Mouse (Mus musculus): Measurements from ENCODE around the gene Defb15.
"Not testable (repeated sequence)": the region's sequence is repeated elsewhere in the genome, so short reads cannot be mapped to it uniquely, and the experiment has no call there.

Gene Defb15

DNA sequence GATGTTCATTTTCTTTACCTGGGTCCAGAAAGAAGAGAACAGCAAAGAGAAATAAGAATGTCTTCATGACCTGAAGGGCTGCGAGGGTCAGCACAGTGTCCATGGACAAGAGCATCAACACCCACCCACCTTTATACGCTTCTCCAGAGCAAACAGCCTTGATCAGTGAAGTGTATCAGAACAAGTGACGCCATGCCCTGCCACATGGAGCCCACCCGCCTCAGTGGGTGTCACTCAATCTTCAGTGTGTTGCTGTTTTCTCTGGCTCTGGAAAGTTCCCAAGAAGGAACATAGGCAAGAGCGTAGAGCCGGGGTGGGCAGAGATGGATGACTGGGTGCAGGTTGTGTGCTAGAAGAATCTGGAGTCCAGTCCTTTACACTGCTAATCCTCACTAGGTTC, at the start of gene Defb15:
Gene Defb15 (minus strand): TSS at position 101 of the 400 bp plus-strand sequence.
- no peak for DNase-seq (ENCODE audit: low spot score in 2 of 2)

DNA sequence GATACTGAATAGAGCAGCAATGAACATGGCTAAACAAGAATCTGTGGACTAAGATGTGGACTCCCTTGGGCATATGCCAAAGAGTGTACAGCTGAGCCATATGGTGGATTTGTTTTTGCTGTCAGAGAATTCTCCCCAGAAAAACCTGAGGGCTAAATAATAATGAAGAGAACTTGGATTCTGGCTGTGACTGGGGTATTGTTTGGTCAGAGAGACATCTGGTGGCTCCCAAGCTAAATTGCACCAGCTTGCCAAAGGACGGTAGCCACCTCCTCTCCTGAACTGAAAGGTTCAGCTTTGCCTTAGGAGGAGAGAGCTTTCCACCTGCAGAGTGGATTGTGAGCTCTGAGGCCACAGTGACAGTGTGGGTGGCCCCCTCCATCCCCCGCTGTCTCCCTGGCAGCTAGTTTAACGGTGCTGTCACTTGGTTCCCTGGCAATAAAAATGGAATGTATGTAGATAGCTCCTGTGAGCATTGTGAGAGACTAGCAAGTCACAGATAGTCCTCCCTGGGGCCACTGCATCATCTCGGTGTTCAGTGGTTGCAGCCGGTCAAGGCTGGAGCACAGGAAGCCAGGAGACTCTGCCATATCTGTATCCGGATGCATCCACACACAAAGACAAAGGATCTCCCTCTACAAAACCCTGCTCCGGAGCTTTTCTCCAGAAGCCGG, 49.3 kb upstream of the Defb15 start:
- peak in 1 of 2 experiments; percentile 21 for DNase-seq (ENCODE audit: low spot score in 2 of 2)

DNA sequence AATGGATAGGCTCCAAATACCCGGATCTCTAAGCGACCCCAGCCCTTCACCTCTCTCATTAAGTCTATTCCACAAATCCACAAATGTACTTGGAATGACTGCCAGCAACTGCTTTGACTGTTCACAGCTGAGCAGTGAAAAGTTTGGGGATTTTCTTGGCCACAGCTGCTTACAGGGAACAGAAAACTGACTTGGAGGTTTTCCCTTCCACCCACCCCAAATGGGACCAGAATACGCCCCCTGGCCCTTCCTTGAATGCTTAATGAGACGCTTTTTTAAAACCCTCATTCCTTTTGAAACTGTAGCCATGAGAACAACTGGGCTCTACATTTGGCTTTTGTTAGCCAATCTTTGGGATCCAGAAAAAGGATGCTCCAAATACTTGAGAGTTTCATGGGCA, 45.7 kb upstream of the Defb15 start:
- no peak for DNase-seq (ENCODE audit: low spot score in 2 of 2)

- no peak for DNase-seq (ENCODE audit: low spot score in 2 of 2)
Observed at GRCm38 (mm10) chr8:21969475-21969874, 37.0 kb upstream of the Defb15 start, which contains the start of gene Ccdc70. Ccdc70 (plus strand) TSS chr8:21969775.

- no peak for DNase-seq (ENCODE audit: low spot score in 2 of 2)
Observed at GRCm38 (mm10) chr8:21966646-21967045, 34.1 kb upstream of the Defb15 start.

DNA sequence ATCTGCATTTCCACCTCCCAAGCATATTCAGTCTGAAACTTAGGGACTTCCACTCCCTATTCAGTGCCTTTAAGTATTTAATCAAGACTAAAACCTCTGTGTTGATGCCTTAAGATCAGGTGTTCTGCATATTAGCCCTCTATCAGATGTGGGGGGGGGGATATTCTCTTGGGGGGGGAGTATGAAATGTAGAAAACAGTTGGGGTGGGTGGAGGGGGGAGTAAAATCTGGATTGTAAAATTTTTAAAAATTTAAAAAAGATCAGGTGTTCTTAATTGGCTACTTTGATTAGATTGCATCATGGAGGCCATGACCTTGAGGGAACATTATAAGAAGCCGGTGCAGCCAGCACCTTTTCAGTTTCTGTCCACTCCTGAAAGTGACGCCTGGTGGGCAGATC, 25.9 kb upstream of the Defb15 start, which contains the start of gene Fam90a1a:
Gene Fam90a1a (plus strand): TSS at position 301 of the 400 bp plus-strand sequence.
- no peak for DNase-seq (ENCODE audit: low spot score in 2 of 2)

- DNase-seq (ENCODE audit: low spot score in 2 of 2): no peak
Observed at GRCm38 (mm10) chr8:21956336-21956735, 23.8 kb upstream of the Defb15 start.

GRCm38 (mm10) chr8:21955321-21955720, 22.8 kb upstream of the Defb15 start:
- DNase-seq (ENCODE audit: low spot score in 2 of 2): peak; percentile 49 to 50

GRCm38 (mm10) chr8:21947311-21948017, 15.0 kb upstream of the Defb15 start:
- DNase-seq (ENCODE audit: low spot score in 2 of 2): no peak

GRCm38 (mm10) chr8:21946462-21946861, 14.0 kb upstream of the Defb15 start, which contains the start of gene Defb13:
Defb13 (plus strand) TSS chr8:21946762.
- DNase-seq (ENCODE audit: low spot score in 2 of 2): no peak

GRCm38 (mm10) chr8:21938052-21938451, 5.5 kb upstream of the Defb15 start, which contains the start of gene Defb35:
Defb35 (plus strand) TSS chr8:21938352.
- not testable (repeated sequence) for DNase-seq (ENCODE audit: low spot score in 2 of 2)

DNA sequence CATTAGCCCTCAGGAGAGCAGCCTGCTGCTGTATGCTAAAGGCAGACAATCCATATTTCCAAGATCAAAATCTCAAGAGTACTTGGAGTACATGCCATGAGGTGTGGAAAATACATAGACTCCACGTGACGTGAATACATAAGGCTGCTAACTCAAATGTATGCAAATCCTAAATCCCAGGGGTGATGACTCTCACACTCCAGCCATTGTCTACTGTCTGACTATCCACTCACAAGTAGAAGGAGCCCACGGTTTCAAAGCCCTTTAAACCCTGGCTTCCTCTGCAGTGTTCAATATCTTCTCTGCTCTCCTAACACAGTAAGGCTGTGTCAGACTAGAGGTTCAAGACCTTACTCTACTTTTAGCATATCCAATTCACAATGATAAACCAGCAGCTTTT, 1.8 kb downstream of the Defb15 start:
- DNase-seq (ENCODE audit: low spot score in 2 of 2): not testable (repeated sequence)

DNA sequence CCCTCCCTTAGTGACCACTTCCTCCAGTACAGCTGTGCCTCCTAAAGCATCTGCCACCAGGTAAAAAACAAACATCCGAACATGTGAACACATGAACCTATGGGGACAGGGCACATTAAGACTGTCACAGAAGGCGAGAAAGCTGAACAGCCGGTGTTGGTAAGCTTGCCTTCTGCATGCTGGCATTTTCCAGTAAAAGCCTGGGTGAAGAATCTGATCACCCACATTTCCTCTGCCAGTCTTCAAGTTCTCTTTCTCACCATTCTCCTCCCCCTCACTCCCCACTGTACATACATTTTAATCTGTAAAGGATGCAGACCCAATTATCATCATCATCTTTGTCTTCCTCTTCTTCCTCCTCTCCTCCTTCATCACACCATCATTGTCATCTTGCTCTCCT, 16.9 kb downstream of the Defb15 start:
- DNase-seq (ENCODE audit: low spot score in 2 of 2): peak in 1 of 2 experiments; percentile 4

GRCm38 (mm10) chr8:21912554-21912953, 20.0 kb downstream of the Defb15 start:
- DNase-seq (ENCODE audit: low spot score in 2 of 2): no peak

GRCm38 (mm10) chr8:21911931-21912330, 20.6 kb downstream of the Defb15 start:
- DNase-seq (ENCODE audit: low spot score in 2 of 2): no peak

GRCm38 (mm10) chr8:21906290-21906689, 26.2 kb downstream of the Defb15 start, which contains the start of gene Defb11:
Defb11 (minus strand) TSS chr8:21906412.
- not testable (repeated sequence) for DNase-seq (ENCODE audit: low spot score in 2 of 2)

GRCm38 (mm10) chr8:21885321-21885720, 47.2 kb downstream of the Defb15 start, which contains the start of gene Defb9:
Defb9 (minus strand) TSS chr8:21885421.
- DNase-seq (ENCODE audit: low spot score in 2 of 2): not testable (repeated sequence)

Measured in frontal cortex, postnatal 25 days (tissue).